8 mouse cellular contexts compared by ENCODE assay signal in genomic region chr16:17069511-17070443, GRCm38 (mm10). TPM values are rescaled to one million over a fixed set of nuclear protein-coding genes. Genes with fewer than 3 reads are reported as not detected.
A peak's percentile ranks its signal among the peaks of the same experiment; 100 is the strongest.
DNase-seq lines count a peak whose midpoint lies in the region; ATAC-seq and TF ChIP-seq lines count a peak whose summit lies in the region.

Gene Ypel1, plus strand, starts transcription at chr16:17069696.

- WGBS in heart, embryonic 15.5 days, result under 1% methylated on average over 76 of the region's 76 CpGs
- under 1% methylated on average over 76 of the region's 76 CpGs for WGBS in liver, embryonic 15.5 days (ENCODE audit: insufficient replicate concordance)
- WGBS in neural tube, embryonic 12.5 days, result under 1% methylated on average over 76 of the region's 76 CpGs
- under 1% methylated on average over 74 of the region's 76 CpGs for WGBS in stomach, postnatal 0 days

- peak within 1 kb of the TSS; percentile 83 for H3K9ac ChIP-seq in heart, embryonic 15.5 days
- peak within 1 kb of the TSS; percentile 47; the same call in 1 of the 2 replicates for H3K9ac ChIP-seq in liver, embryonic 15.5 days
- peak within 1 kb of the TSS; percentile 87 for H3K9ac ChIP-seq in neural tube, embryonic 12.5 days
- H3K9ac ChIP-seq in stomach, postnatal 0 days (ENCODE audit: low read length), result peak within 1 kb of the TSS; percentile 68

- peak within 1 kb of the TSS; percentile 97 for H3K4me2 ChIP-seq in heart, embryonic 15.5 days
- peak within 1 kb of the TSS; percentile 95 for H3K4me2 ChIP-seq in liver, embryonic 15.5 days
- peak within 1 kb of the TSS; percentile 73 for H3K4me2 ChIP-seq in neural tube, embryonic 12.5 days (replicated peaks)
- peak within 1 kb of the TSS; percentile 89 for H3K4me2 ChIP-seq in stomach, postnatal 0 days (replicated peaks; ENCODE audit: low read depth)

- H3K27me3 ChIP-seq in heart, embryonic 15.5 days, result no peaks in the 10 kb centered on the region
- H3K27me3 ChIP-seq in liver, embryonic 15.5 days, result peaks cover 32% of the 10 kb centered on the region
- H3K27me3 ChIP-seq in neural tube, embryonic 12.5 days (replicated peaks), result no peaks in the 10 kb centered on the region
- no peaks in the 10 kb centered on the region for H3K27me3 ChIP-seq in stomach, postnatal 0 days (ENCODE audit: control insufficient read depth, insufficient read depth, low read length)

- peaks cover 6% of the 10 kb centered on the region for H3K4me1 ChIP-seq in heart, embryonic 15.5 days (replicated peaks)
- peaks cover 16% of the 10 kb centered on the region for H3K4me1 ChIP-seq in liver, embryonic 15.5 days (replicated peaks)
- 0 out of 2 replicates have a peak, but pooled peaks cover 6% of the 10 kb centered on the region for H3K4me1 ChIP-seq in neural tube, embryonic 12.5 days
- no peaks in the 10 kb centered on the region for H3K4me1 ChIP-seq in stomach, postnatal 0 days (replicated peaks; ENCODE audit: control insufficient read depth, insufficient read depth)

- TF ChIP-seq CTCF in stomach, postnatal 0 days (IDR thresholded peaks at IDR 0.05; ENCODE audit: low read depth), result peak; percentile 61

- TF ChIP-seq EP300 in stomach, postnatal 0 days (optimal IDR thresholded peaks at IDR 0.05), result no peak

- peak within 1 kb of the TSS; percentile 90 for H3K27ac ChIP-seq in heart, embryonic 15.5 days
- no peak within 1 kb of the TSS for H3K27ac ChIP-seq in liver, embryonic 15.5 days (replicated peaks)
- peak within 1 kb of the TSS; percentile 80 for H3K27ac ChIP-seq in neural tube, embryonic 12.5 days
- H3K27ac ChIP-seq in stomach, postnatal 0 days (replicated peaks), result peak within 1 kb of the TSS; percentile 76

- peak; percentile 69 for DNase-seq in brain, embryonic 18.5 days (ENCODE audit: low read depth, low spot score)
- DNase-seq in kidney, postnatal 14 days, result peak; percentile 93
- peak; percentile 88 for DNase-seq in stomach, postnatal 0 days (ENCODE audit: low spot score)

- H3K4me3 ChIP-seq in heart, embryonic 15.5 days, result peak within 1 kb of the TSS; percentile 89
- peak within 1 kb of the TSS; percentile 68 for H3K4me3 ChIP-seq in liver, embryonic 15.5 days (replicated peaks)
- peak within 1 kb of the TSS; percentile 73 for H3K4me3 ChIP-seq in neural tube, embryonic 12.5 days
- H3K4me3 ChIP-seq in stomach, postnatal 0 days (ENCODE audit: low read depth, low read length), result peak within 1 kb of the TSS; percentile 70

- no peaks in the 10 kb centered on the region for H3K36me3 ChIP-seq in heart, embryonic 15.5 days
- H3K36me3 ChIP-seq in liver, embryonic 15.5 days (replicated peaks), result no peaks in the 10 kb centered on the region
- peaks cover 7% of the 10 kb centered on the region for H3K36me3 ChIP-seq in neural tube, embryonic 12.5 days
- H3K36me3 ChIP-seq in stomach, postnatal 0 days (ENCODE audit: control insufficient read depth, insufficient read depth, low read length), result no peaks in the 10 kb centered on the region

- peak; percentile 83 for ATAC-seq in CD4-positive, CD25-positive, alpha-beta regulatory T cell, adult 4 months
- peak; percentile 71 for ATAC-seq in erythroid progenitor cell, adult 5-6 weeks (replicated peaks; ENCODE audit: low FRiP score, poor library complexity, severe bottlenecking)
- ATAC-seq in heart, embryonic 15.5 days (replicated peaks; ENCODE audit: insufficient number of reproducible peaks, insufficient read depth, low FRiP score, low read depth), result peak; percentile 92
- peak; percentile 86 for ATAC-seq in liver, embryonic 15.5 days (ENCODE audit: insufficient read depth)
- ATAC-seq in neural tube, embryonic 12.5 days (ENCODE audit: low FRiP score, low read depth), result peak; percentile 97
- ATAC-seq in stomach, postnatal 0 days (ENCODE audit: low FRiP score, low TSS enrichment), result peak; percentile 94

- H3K9me3 ChIP-seq in heart, embryonic 15.5 days (replicated peaks), result no peaks in the 10 kb centered on the region
- no peaks in the 10 kb centered on the region for H3K9me3 ChIP-seq in liver, embryonic 15.5 days (replicated peaks)
- H3K9me3 ChIP-seq in neural tube, embryonic 12.5 days, result no peaks in the 10 kb centered on the region
- H3K9me3 ChIP-seq in stomach, postnatal 0 days (ENCODE audit: control insufficient read depth, low read length), result no peaks in the 10 kb centered on the region

RNA-seq across cellular contexts. Expression of gene Ypel1, which starts in this region (rescaled TPM):
- polyA plus RNA-seq in CD4-positive, CD25-positive, alpha-beta regulatory T cell, adult 4 months (2017; shearing (Covaris generic)), result 1 to 10 TPM; 7.5 to 10.0 TPM
- total RNA-seq in erythroid progenitor cell, adult 5-6 weeks (2015; ENCODE audit: low replicate concordance), result not detected in 2 replicates
- total RNA-seq in erythroid progenitor cell, adult 5-6 weeks (2017; ENCODE audit: low replicate concordance), result not detected in 2 replicates
- polyA plus RNA-seq in heart, embryonic 15.5 days (2015; fragmentation: Nextera tagmentation; extraction: Ambion mirVana), result 9.9 and 12.9 TPM in 2 replicates
- 1.0 and 1.2 TPM in 2 replicates for polyA plus RNA-seq in liver, embryonic 15.5 days (2015; fragmentation: Nextera tagmentation; extraction: Ambion mirVana)
- 95.0 and 98.6 TPM in 2 replicates for polyA plus RNA-seq in neural tube, embryonic 12.5 days (2016; fragmentation: Nextera tagmentation; extraction: Ambion mirVana)
- polyA plus RNA-seq in stomach, postnatal 0 days (2015; fragmentation: Nextera tagmentation; extraction: Ambion mirVana), result 5.9 and 6.2 TPM in 2 replicates

Comparison
In these comparisons a context has a peak if more than half of its experiments do, and no peak if none do; other contexts are left out.
1. Peak in ATAC-seq in erythroid progenitor cell, adult 5-6 weeks; RNA of the gene not detected or under 1 TPM.